Mouse (Mus musculus) liver, embryonic 11.5 days (tissue): ENCODE data around the gene Trak1. TPM values are rescaled to one million over a fixed set of nuclear protein-coding genes. Genes with fewer than 3 reads are reported as not detected.

Source experiments
- ATAC-seq: fragments of 200-750 bp; cut with Nextera tagmentation; replicated peaks from 2 replicates; pipeline ENCODE4 v1.8.0; 2017; ENCODE audit warnings: moderate number of reproducible peaks, mild to moderate bottlenecking, moderate TSS enrichment, moderate library complexity; ENCODE audit not compliant: low FRiP score
- DNase-seq: peaks from one replicate; pipeline ENCODE4 v3.0.0-alpha.2; 2017; ENCODE audit warnings: low spot score
- H3K27ac ChIP-seq: fragments of 300-500 bp; sonication (generic); 2 replicates; pipeline ENCODE4 v1.5.1; 2014; ENCODE audit warnings: mild to moderate bottlenecking, low read depth, low read length, control low read depth
- H3K27me3 ChIP-seq: fragments of 300-500 bp; sonication (generic); replicated peaks from 2 replicates; pipeline ENCODE4 v1.6.1; 2014; ENCODE audit warnings: low read length, mixed read lengths; ENCODE audit not compliant: control insufficient read depth, insufficient read depth
- H3K36me3 ChIP-seq: fragments of 300-500 bp; sonication (generic); 2 replicates; pipeline ENCODE4 v1.6.1; 2014; ENCODE audit warnings: mild to moderate bottlenecking, low read length, moderate library complexity, mixed read lengths; ENCODE audit not compliant: control insufficient read depth, insufficient read depth
- H3K4me1 ChIP-seq: fragments of 300-500 bp; sonication (generic); replicated peaks from 2 replicates; pipeline ENCODE4 v1.6.1; 2014; ENCODE audit warnings: low read length, mixed read lengths; ENCODE audit not compliant: control insufficient read depth, insufficient read depth
- H3K4me2 ChIP-seq: fragments of 300-500 bp; sonication (generic); 2 replicates; pipeline ENCODE4 v1.6.1; 2014; ENCODE audit warnings: mild to moderate bottlenecking, control low read depth, moderate library complexity
- H3K4me3 ChIP-seq: fragments of 300-500 bp; sonication (generic); 2 replicates; pipeline ENCODE4 v1.5.1; 2014; ENCODE audit warnings: low read depth, low read length, control low read depth
- H3K9ac ChIP-seq: fragments of 300-500 bp; sonication (generic); 2 replicates; pipeline ENCODE4 v1.6.1; 2014; ENCODE audit warnings: low read depth, low read length, control low read depth
- H3K9me3 ChIP-seq: fragments of 300-500 bp; sonication (generic); 2 replicates; pipeline ENCODE4 v1.6.1; 2016; ENCODE audit warnings: low read length, inconsistent platforms, mixed read lengths; ENCODE audit not compliant: control insufficient read depth
- WGBS: fragments of 180-500 bp; shearing (Covaris S2); extraction: QIAGEN DNeasy Blood & Tissue Kit; methylation state at CpG from one replicate; pipeline ENCODE4 v1.1.7; 2014; 5-methylcytosine and 5-hydroxymethylcytosine counted together
- polyA plus RNA-seq: library from polyadenylated mRNA; unstranded; fragments of >200 nt; fragmentation: Nextera tagmentation; extraction: Ambion mirVana; gene quantifications from 2 replicates; pipeline ENCODE4 v1.2.1, GENCODE M21; 2014

Gene Trak1
- polyA plus RNA-seq, 1 experiment from 2014 or later, result 11.2 TPM

DNA sequence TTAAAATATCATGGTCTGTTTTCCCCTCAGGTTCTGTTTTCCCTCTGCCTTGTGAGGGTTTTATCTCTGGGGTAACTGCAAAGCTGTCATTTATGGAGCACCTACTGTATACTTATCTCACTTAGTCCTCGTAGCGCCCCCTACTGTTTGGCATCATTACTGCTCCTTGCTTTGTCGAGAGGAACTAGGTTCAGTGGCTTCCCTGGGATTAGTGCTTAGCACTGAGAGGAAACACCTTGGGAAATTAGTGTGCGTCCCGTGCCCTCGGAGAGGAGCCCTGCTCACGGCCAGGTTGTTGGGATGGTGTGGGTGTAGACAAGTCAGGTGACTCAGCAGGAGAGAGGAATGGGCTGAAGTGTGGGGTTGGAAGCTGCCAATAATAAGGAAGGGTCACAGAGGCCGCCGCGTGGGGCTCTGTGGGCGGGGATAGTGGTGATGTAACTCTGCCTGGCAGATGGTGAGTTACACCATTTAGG lies 54.9 kb downstream of the Trak1 start:
- ATAC-seq, result 0 out of 2 replicates have a peak, but pooled peaks have one; percentile 14
- no peaks in the 10 kb centered on the region for H3K9me3 ChIP-seq
- DNase-seq, result no peak
- H3K36me3 ChIP-seq, result no peaks in the 10 kb centered on the region
- H3K4me3 ChIP-seq, result no peak overlapping the region
- peaks cover 24% of the 10 kb centered on the region for H3K4me1 ChIP-seq
- H3K4me2 ChIP-seq, result peak overlapping the region; percentile 23; the same call in 1 of the 2 replicates
- H3K9ac ChIP-seq, result no peak overlapping the region
- H3K27me3 ChIP-seq, result no peaks in the 10 kb centered on the region
- no peak overlapping the region for H3K27ac ChIP-seq
- WGBS, result 17% methylated on average over 11 of the region's 11 CpGs

GRCm38 (mm10) chr9:121352726-121353125 lies 55.4 kb downstream of the Trak1 start:
- 88% methylated on average over 9 of the region's 9 CpGs for WGBS
- Histone ChIP-seq H3K4me2 (no peak overlapping the region), H3K9ac (no peak overlapping the region), H3K4me3 (no peak overlapping the region), H3K4me1 (peaks cover 24% of the 10 kb centered on the region), H3K36me3 (no peaks in the 10 kb centered on the region), H3K27ac (no peak overlapping the region), H3K27me3 (no peaks in the 10 kb centered on the region), H3K9me3 (no peaks in the 10 kb centered on the region)
- no peak for ATAC-seq
- no peak for DNase-seq

DNA sequence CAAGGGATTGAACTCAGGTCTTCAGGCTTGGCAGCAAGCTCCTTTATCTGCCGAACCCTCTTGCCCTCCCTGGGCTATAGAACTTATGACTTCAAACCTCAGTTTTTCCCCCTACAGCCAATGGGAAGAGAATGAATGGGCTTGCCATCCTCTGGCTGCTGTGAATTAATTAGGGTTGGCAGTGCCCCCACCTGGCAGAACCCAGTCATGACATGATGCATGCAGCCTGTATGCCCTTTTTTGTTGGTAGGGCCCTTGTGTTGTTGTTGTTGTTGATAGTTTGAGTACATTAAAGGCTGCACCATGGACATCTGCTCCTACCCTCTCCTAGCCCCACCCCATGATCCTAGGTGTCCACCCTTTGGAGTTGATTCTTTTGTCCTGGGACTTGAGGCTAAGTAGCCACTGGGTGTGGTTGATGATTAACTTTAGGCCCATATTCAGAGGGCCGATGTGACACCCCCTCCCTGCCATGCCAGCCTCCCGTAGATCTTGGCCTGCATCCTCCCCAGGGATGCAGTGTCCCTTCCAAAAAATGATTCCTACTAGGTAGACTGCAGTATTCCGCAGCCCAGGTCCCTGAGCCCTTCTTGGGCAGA lies 57.6 kb downstream of the Trak1 start:
- Histone ChIP-seq H3K27me3 (no peaks in the 10 kb centered on the region), H3K27ac (no peak overlapping the region), H3K4me1 (peaks cover 22% of the 10 kb centered on the region), H3K4me3 (no peak overlapping the region), H3K9me3 (no peaks in the 10 kb centered on the region), H3K36me3 (no peaks in the 10 kb centered on the region), H3K4me2 (no peak overlapping the region), H3K9ac (no peak overlapping the region)
- WGBS, result 65% methylated on average over 4 of the region's 4 CpGs
- 0 out of 2 replicates have a peak, but pooled peaks have one; percentile 24 for ATAC-seq
- DNase-seq, result no peak

DNA sequence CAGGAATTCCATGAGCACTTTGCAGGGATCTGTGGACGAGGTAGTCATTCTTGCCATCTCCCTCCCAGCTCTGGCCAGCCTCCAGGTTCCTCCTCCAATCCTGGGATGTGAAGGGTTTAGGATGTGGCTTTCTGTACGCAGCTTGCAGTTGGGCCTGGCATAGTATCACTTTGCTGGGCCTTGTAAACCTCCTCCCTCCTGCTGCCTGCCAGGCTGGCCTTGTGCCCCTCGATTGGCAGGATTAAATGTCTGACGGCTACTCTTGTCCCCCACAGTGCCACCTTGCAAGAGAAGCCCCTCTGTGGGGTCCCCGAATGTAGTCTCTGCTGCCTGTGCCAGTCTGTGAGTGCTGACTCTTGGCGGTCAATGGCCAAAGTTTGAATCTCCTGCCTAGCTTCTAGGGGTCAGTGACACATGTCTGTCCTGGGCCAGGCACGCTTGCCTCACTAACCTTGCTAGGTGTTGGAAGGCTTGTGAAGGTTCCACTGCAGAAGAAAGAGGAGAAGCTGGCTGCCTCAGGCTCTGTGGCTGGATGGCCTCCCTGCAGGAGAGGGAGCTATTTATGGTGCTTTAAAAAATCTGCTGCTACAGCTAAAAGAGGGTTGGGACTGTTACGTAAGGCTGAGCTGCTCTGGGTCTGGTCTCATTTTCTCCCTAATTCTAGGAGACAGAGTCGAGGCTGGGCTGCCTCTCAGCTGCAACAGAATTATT lies 58.3 kb downstream of the Trak1 start:
- no peak for ATAC-seq
- Histone ChIP-seq H3K4me2 (no peak overlapping the region), H3K27me3 (no peaks in the 10 kb centered on the region), H3K27ac (no peak overlapping the region), H3K4me3 (no peak overlapping the region), H3K9ac (no peak overlapping the region), H3K9me3 (no peaks in the 10 kb centered on the region), H3K4me1 (peaks cover 24% of the 10 kb centered on the region), H3K36me3 (no peaks in the 10 kb centered on the region)
- 79% methylated on average over 9 of the region's 9 CpGs for WGBS
- DNase-seq, result no peak

DNA sequence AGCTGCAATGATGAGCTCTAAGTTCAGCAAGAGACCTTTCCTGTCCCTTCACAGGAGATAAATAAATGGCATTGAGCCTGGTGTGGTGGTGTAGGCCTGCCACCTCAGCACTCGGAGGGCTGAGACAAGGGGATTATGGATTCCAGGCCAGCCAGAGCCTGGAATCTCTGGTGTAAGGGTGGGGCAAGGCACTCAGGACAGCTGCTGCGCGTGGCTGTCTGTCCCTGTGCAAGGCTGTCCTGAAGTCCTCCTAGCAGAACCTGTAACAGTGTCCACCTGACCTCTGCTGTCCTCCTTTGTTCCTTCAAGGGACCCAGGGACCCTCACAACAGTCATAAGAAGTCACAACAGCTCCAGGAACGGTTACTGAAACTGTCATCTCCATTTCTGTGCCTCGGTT lies 59.8 kb downstream of the Trak1 start:
- H3K4me1 ChIP-seq, result peaks cover 19% of the 10 kb centered on the region
- ATAC-seq (no peak), DNase-seq (no peak)
- no peak overlapping the region for H3K9ac ChIP-seq
- no peaks in the 10 kb centered on the region for H3K36me3 ChIP-seq
- no peak overlapping the region for H3K4me3 ChIP-seq
- no peak overlapping the region for H3K4me2 ChIP-seq
- 85% methylated on average over 5 of the region's 5 CpGs for WGBS
- H3K9me3 ChIP-seq, result no peaks in the 10 kb centered on the region
- H3K27ac ChIP-seq, result no peak overlapping the region
- H3K27me3 ChIP-seq, result no peaks in the 10 kb centered on the region

DNA sequence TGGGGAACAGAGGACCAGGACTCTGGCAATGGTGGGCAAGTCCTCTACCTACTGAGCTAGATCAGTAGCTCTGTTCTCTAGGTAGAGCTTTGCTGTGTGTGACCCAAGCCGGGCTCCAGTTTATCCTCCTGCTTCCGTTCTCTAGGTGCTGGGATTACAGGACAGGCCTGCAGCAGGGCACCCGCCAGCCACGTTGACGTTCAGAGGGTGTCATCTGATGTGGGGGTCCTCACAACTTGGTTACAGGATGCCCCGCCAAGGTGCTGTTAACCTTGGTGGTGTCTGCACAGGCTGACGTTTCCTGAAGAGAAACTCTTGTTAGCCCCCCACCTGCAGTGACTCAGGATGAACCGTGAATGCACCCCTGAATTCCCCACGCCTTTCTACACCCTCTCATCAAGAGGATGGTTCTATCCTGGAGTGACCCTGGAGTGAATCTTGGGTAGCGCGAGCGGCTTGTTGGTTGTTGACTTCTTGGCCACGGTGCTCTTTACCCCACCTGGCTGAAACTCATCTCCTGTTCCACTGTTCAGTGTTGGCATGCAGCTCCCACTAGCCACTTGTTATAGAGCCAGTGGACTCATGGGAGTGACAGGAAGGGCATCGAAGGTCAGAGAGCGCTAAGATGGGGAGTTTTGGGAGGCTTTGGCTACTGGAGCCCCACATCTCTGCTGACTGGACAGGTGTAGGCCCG lies 60.4 kb downstream of the Trak1 start:
- Histone ChIP-seq H3K9me3 (no peaks in the 10 kb centered on the region), H3K4me2 (no peak overlapping the region), H3K36me3 (no peaks in the 10 kb centered on the region), H3K27ac (no peak overlapping the region), H3K9ac (no peak overlapping the region), H3K27me3 (no peaks in the 10 kb centered on the region), H3K4me3 (no peak overlapping the region), H3K4me1 (peaks cover 15% of the 10 kb centered on the region)
- 85% methylated on average over 16 of the region's 16 CpGs for WGBS
- DNase-seq, result no peak
- no peak for ATAC-seq

DNA sequence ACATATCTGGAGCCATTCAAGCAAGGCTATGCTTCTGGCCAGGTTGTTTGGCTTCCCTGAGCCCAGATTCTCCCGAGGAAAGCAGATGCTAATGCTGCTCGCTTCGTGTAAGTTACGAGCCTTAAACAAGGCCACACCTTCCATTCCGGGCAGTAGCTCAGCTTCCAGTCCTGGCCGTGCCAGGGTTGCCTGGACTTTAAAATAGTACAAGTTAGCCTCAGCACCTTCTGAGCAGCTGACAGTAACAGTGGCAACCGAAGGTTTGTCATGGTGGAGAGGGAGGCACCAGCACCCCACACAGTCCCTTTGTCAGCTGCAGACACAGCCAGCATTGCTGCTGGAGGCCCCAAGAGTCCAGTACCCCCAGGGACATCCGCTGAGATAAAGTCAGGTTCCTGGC lies 61.1 kb downstream of the Trak1 start:
- DNase-seq (no peak), ATAC-seq (no peak)
- no peak overlapping the region for H3K27ac ChIP-seq
- no peaks in the 10 kb centered on the region for H3K9me3 ChIP-seq
- H3K4me2 ChIP-seq, result no peak overlapping the region
- peaks cover 15% of the 10 kb centered on the region for H3K4me1 ChIP-seq
- 67% methylated on average over 8 of the region's 8 CpGs for WGBS
- no peak overlapping the region for H3K4me3 ChIP-seq
- no peaks in the 10 kb centered on the region for H3K36me3 ChIP-seq
- H3K9ac ChIP-seq, result no peak overlapping the region
- no peaks in the 10 kb centered on the region for H3K27me3 ChIP-seq

DNA sequence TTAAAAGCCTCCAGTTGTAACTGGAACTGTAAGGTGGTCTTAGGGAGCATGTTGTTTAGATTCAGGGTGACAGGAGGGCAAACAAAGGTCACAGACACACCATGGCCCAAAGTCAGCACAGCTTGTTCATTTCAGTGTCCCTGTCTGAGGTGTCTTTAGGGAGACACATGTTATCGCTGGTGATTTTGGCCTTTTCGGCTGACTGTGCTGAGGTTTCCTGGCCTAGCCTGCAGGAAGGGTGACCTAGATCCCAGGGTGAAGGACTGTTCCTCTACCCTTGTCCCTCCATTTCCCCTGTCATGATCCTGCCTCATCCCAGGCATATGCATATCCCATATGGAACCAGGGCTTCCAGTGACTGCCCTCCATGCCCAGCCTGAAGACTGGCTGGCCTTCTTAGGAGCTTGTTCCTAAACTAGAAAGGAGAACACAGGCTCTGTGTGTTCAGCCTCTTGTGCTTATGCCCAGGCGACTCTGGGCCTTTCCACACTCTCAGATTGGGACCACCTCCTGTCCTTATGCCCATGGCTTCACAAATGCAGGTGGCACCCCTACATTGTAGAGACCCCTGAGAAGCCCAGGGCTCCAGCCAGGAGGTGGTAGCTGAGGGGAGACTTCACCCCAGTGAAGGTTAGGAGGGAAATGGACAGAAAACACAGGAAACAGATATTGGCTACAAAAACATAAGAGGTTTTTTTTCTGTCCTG lies 62.1 kb downstream of the Trak1 start:
- DNase-seq (no peak), ATAC-seq (no peak)
- H3K36me3 ChIP-seq, result no peaks in the 10 kb centered on the region
- H3K9me3 ChIP-seq, result no peaks in the 10 kb centered on the region
- 71% methylated on average over 3 of the region's 3 CpGs for WGBS
- H3K27me3 ChIP-seq, result no peaks in the 10 kb centered on the region
- no peak overlapping the region for H3K9ac ChIP-seq
- no peak overlapping the region for H3K27ac ChIP-seq
- H3K4me2 ChIP-seq, result no peak overlapping the region
- peaks cover 15% of the 10 kb centered on the region for H3K4me1 ChIP-seq
- H3K4me3 ChIP-seq, result no peak overlapping the region
